Mouse (Mus musculus): ENCODE measurements at regions not wholly inside any gene's neighbourhood (a gene's known extent, or its start where the extent isn't known, plus 50 kb on each side); places are given as distances from the start of the nearest gene placed in this dataset.

GRCm38 (mm10) chr3:131960636-131961035, 124.5 kb upstream of the Dkk2 start:
- no peak for TF ChIP-seq CTCF (IDR thresholded peaks at IDR 0.05; ENCODE audit: extremely low read depth, insufficient read length, insufficient replicate concordance, low read depth, low read length)
- TF ChIP-seq POLR2A (IDR thresholded peaks at IDR 0.05; ENCODE audit: low read depth, low read length), result no peak
